Mouse (Mus musculus) heart, adult 2 months (tissue): ENCODE measurements at regions not wholly inside any gene's neighbourhood (a gene's known extent, or its start where the extent isn't known, plus 50 kb on each side); places are given as distances from the start of the nearest gene placed in this dataset.

Experiments used
- DNase-seq, 2 experiments: peaks; one replicate each; pipeline ENCODE4 v3.0.0; 2021
- H3K27ac ChIP-seq: fragments of 200-600 bp; 2 replicates; pipeline ENCODE4 v1.8.1; 2022
- H3K27me3 ChIP-seq: fragments of 200-500 bp; 2 replicates; pipeline ENCODE4 v1.6.1; 2012; ENCODE audit warnings: mild to moderate bottlenecking, low read length, inconsistent platforms, mixed read lengths; ENCODE audit not compliant: control insufficient read depth, insufficient read depth
- H3K36me3 ChIP-seq: fragments of 200-500 bp; 2 replicates; pipeline ENCODE4 v1.6.1; 2012; ENCODE audit warnings: low read length, inconsistent platforms; ENCODE audit not compliant: control insufficient read depth, insufficient read depth
- H3K4me1 ChIP-seq: fragments of 200-500 bp; 2 replicates; pipeline ENCODE4 v1.6.1; 2011; ENCODE audit warnings: low read length; ENCODE audit not compliant: control insufficient read depth, insufficient read depth
- H3K4me3 ChIP-seq: fragments of 200-600 bp; 2 replicates; pipeline ENCODE4 v1.8.1; 2022
- H3K79me2 ChIP-seq: fragments of 200-500 bp; replicated peaks from 2 replicates; pipeline ENCODE4 v1.6.1; 2012; ENCODE audit warnings: mild to moderate bottlenecking, inconsistent platforms, low read length, moderate library complexity, mixed read lengths; ENCODE audit not compliant: control insufficient read depth, insufficient read depth
- H3K9ac ChIP-seq: fragments of 200-500 bp; 2 replicates; pipeline ENCODE4 v1.6.1; 2012; ENCODE audit warnings: low read depth, mild to moderate bottlenecking, control low read depth, inconsistent platforms, low read length, mixed read lengths
- CTCF ChIP-seq: fragments of 200-600 bp; IDR thresholded peaks from 2 replicates; pipeline ENCODE4 v1.8.1; 2022; ENCODE audit warnings: antibody characterized with exemption, mild to moderate bottlenecking, moderate library complexity
- EP300 ChIP-seq: fragments of 200-500 bp; IDR thresholded peaks from 2 replicates; pipeline ENCODE4 v1.6.1; 2011; ENCODE audit warnings: low read depth, low read length, control low read depth; ENCODE audit not compliant: insufficient read depth
- POLR2A ChIP-seq: fragments of 200-500 bp; IDR thresholded peaks from 2 replicates; pipeline ENCODE4 v1.6.1; 2011; ENCODE audit warnings: mild to moderate bottlenecking, low read depth, low read length, control low read depth; ENCODE audit not compliant: insufficient read depth
- WGBS: fragments of 180-500 bp; shearing (Covaris S2); methylation state at CpG from one replicate; pipeline ENCODE4 v1.1.7; 2018; 5-methylcytosine and 5-hydroxymethylcytosine counted together
- intact Hi-C: fragments of 180-260 bp; cut with DNase I; formaldehyde crosslinking; loops from one replicate; pipeline ENCODE4 v1.15.1; 2025

GRCm38 (mm10) chr13:83162761-83163160 is 341.1 kb upstream of the Mef2c start:
- Histone ChIP-seq H3K36me3 (no peaks in the 10 kb centered on the region), H3K27ac (no peak overlapping the region), H3K27me3 (no peaks in the 10 kb centered on the region), H3K4me3 (no peak overlapping the region), H3K79me2 (no peaks in the 10 kb centered on the region), H3K9ac (no peak overlapping the region), H3K4me1 (no peaks in the 10 kb centered on the region)
- no peak for TF ChIP-seq EP300
- TF ChIP-seq CTCF, result no peak
- no peak for TF ChIP-seq POLR2A
- no peak for DNase-seq
- 90% methylated on average over 4 of the region's 4 CpGs for WGBS
- intact Hi-C loops, result no loop called here

DNA sequence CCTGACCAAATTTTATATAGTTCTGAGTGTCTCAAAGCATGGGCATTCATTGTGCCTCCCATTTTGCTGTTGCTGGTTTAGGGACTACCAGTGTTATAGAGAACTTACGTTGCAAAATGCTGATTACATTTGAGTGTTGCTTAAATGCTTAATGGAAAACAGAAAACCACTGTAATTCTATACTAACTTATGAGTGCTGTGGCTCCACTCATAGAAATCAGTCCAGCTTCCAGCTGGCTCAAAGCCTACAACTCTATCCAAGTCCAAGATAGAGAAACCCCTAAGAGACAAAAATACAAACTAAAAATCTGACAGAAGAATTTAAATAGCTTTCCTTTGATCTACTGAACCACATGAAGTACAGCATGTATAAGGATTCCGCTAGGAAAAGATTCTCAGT is 328.7 kb upstream of the Mef2c start:
- Histone ChIP-seq H3K79me2 (no peaks in the 10 kb centered on the region), H3K4me3 (no peak overlapping the region), H3K27me3 (no peaks in the 10 kb centered on the region), H3K27ac (no peak overlapping the region), H3K9ac (no peak overlapping the region), H3K4me1 (no peaks in the 10 kb centered on the region), H3K36me3 (no peaks in the 10 kb centered on the region)
- intact Hi-C loops, result no loop called here
- TF ChIP-seq EP300 (no peak), POLR2A (no peak), CTCF (no peak)
- WGBS, result 75% methylated on average over 2 of the region's 2 CpGs
- DNase-seq, result no peak

DNA sequence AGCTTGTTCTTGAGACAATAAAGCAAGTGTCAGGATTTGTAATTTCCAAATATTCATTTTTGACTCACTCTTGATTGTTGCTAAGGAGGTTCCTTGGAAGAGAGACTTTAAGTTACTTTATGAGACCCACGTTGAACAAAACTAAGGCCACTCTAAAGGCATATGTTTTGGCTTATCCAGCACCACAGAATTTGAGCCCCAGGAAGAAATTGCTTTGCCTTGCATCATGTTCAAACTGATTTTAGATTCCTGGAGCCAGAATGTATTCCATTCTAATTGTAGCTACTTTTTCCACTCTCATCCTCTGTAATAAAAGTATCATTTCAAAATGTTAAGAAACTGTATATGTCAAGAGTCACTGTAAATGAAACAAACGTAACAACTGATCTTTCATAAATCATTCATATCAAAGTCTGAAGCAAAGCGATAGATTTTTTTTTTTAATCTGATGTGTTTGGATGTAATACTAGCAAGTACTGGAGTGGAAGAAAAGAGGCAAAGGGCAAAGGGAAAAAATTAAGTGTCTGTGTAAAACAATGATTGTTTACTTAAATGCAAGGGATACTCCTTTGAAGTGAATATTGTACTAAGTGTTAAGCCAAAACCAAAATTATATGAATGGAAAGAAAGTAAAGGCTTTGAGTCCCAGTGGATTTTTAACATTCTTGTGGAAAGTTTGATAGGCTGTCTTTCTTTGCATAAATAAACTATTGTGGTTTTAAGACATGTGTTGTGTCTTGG is 301.7 kb upstream of the Mef2c start:
- Histone ChIP-seq H3K79me2 (no peaks in the 10 kb centered on the region), H3K9ac (no peak overlapping the region), H3K27me3 (no peaks in the 10 kb centered on the region), H3K4me1 (no peaks in the 10 kb centered on the region), H3K27ac (no peak overlapping the region), H3K36me3 (no peaks in the 10 kb centered on the region), H3K4me3 (no peak overlapping the region)
- DNase-seq, result no peak
- TF ChIP-seq CTCF (no peak), POLR2A (no peak), EP300 (no peak)
- WGBS, result 85% methylated on average over 3 of the region's 3 CpGs
- intact Hi-C loops, result no loop called here

DNA sequence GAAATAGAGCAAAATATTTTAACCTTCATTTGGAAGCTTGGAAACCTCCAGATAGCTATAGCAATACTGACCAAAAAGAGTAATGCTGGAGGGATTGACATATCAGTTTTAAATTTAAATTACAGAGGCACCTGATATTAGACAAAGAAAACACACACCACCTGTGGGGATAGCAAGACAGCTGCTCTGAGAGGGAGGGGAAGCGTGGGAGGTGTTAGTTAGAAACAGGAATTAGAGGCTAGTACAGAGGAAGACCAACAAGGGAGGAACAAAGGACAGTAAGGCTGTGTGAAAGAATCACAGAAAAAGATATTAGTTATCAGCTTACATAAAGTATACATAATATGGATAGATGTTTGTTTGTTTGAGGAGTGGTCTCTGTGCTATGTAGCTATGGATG is 297.2 kb upstream of the Mef2c start:
- Histone ChIP-seq H3K9ac (no peak overlapping the region), H3K4me1 (no peaks in the 10 kb centered on the region), H3K27ac (no peak overlapping the region), H3K79me2 (no peaks in the 10 kb centered on the region), H3K27me3 (no peaks in the 10 kb centered on the region), H3K4me3 (no peak overlapping the region), H3K36me3 (no peaks in the 10 kb centered on the region)
- intact Hi-C loops, result no loop called here
- DNase-seq, result no peak
- TF ChIP-seq CTCF (no peak), POLR2A (no peak), EP300 (no peak)
- 83% methylated on average over 1 of the region's 1 CpGs for WGBS

GRCm38 (mm10) chr13:83207513-83207912 is 296.3 kb upstream of the Mef2c start:
- H3K4me3 ChIP-seq, result no peak overlapping the region
- intact Hi-C loops, result no loop called here
- no peaks in the 10 kb centered on the region for H3K4me1 ChIP-seq
- H3K27ac ChIP-seq, result no peak overlapping the region; the same call in 1 of the 2 replicates
- WGBS, result 69% methylated on average over 4 of the region's 4 CpGs
- H3K36me3 ChIP-seq, result no peaks in the 10 kb centered on the region
- H3K9ac ChIP-seq, result no peak overlapping the region
- DNase-seq, result peak in 1 of 2 experiments; percentile 3
- no peaks in the 10 kb centered on the region for H3K27me3 ChIP-seq
- no peak for TF ChIP-seq CTCF
- TF ChIP-seq EP300, result no peak
- no peak for TF ChIP-seq POLR2A
- H3K79me2 ChIP-seq, result no peaks in the 10 kb centered on the region

DNA sequence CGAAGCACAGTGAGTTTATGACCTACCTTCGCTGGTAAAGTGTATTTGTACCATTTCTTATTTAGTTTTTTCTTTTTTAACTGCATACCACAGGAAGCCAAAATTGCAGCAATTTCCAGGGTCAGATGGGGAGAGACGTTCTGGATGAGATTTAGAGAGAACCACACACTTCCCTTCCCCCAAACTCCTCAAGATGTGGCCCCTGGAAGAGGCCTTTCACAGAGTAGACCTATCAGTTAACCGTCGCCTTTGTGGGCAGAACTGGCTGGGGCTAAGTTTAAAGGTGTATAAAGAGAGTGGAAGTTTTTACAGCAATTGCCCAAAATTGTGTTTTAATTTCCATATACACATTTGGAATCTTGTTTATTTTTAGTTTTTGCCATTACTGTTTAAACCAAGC is 295.7 kb upstream of the Mef2c start:
- Histone ChIP-seq H3K36me3 (no peaks in the 10 kb centered on the region), H3K79me2 (no peaks in the 10 kb centered on the region), H3K4me3 (no peak overlapping the region), H3K4me1 (no peaks in the 10 kb centered on the region), H3K9ac (no peak overlapping the region), H3K27ac (no peak overlapping the region), H3K27me3 (no peaks in the 10 kb centered on the region)
- DNase-seq, result no peak
- 77% methylated on average over 5 of the region's 5 CpGs for WGBS
- no peak for TF ChIP-seq CTCF
- no peak for TF ChIP-seq POLR2A
- no peak for TF ChIP-seq EP300
- intact Hi-C loops, result no loop called here
